Mouse (Mus musculus) urinary bladder, postnatal 25 days (tissue): ENCODE data around the gene Smim27.
A peak's percentile ranks its signal among the peaks of the same experiment; 100 is the strongest.
"Not testable (repeated sequence)": the region's sequence is repeated elsewhere in the genome, so short reads cannot be mapped to it uniquely, and the experiment has no call there.

Experiments
- DNase-seq: peaks from one replicate; pipeline ENCODE4 v3.0.0; 2022; ENCODE audit warnings: low spot score

The Smim27 gene

GRCm38 (mm10) chr4:40264321-40264720, 5.1 kb upstream of the Smim27 start:
- no peak for DNase-seq

GRCm38 (mm10) chr4:40267681-40268080, 1.7 kb upstream of the Smim27 start:
- no peak for DNase-seq

- peak; percentile 92 for DNase-seq
Measured at GRCm38 (mm10) chr4:40268204-40268813, 1.1 kb upstream of the Smim27 start.

GRCm38 (mm10) chr4:40268835-40269234, 544 bp upstream of the Smim27 start:
- no peak for DNase-seq

- no peak for DNase-seq
Measured at GRCm38 (mm10) chr4:40278880-40279275, 9.5 kb downstream of the Smim27 start.

GRCm38 (mm10) chr4:40279276-40279900, 10.0 kb downstream of the Smim27 start, which contains the start of gene Ndufb6:
TSS of gene Ndufb6 (minus strand) at chr4:40279421.
- DNase-seq = peak; percentile 96

- DNase-seq = peak; percentile 70
Measured at GRCm38 (mm10) chr4:40285582-40285981, 16.2 kb downstream of the Smim27 start.

GRCm38 (mm10) chr4:40287415-40287814, 18.0 kb downstream of the Smim27 start:
- DNase-seq = no peak

- DNase-seq = no peak
Measured at GRCm38 (mm10) chr4:40289046-40289445, 19.7 kb downstream of the Smim27 start.

- DNase-seq = not testable (repeated sequence)
Measured at GRCm38 (mm10) chr4:40291511-40291910, 22.1 kb downstream of the Smim27 start.

- DNase-seq = no peak
Measured at GRCm38 (mm10) chr4:40299169-40299568, 29.8 kb downstream of the Smim27 start.

GRCm38 (mm10) chr4:40301076-40301789, 31.9 kb downstream of the Smim27 start:
- peak; percentile 70 for DNase-seq

- DNase-seq = no peak
Measured at GRCm38 (mm10) chr4:40302445-40303125, 33.2 kb downstream of the Smim27 start.

- DNase-seq = no peak
Measured at GRCm38 (mm10) chr4:40309682-40310081, 40.3 kb downstream of the Smim27 start.

- DNase-seq = no peak
Measured at GRCm38 (mm10) chr4:40310796-40311383, 41.5 kb downstream of the Smim27 start.

- DNase-seq = no peak
Measured at GRCm38 (mm10) chr4:40312213-40312612, 42.8 kb downstream of the Smim27 start.

GRCm38 (mm10) chr4:40313026-40313425, 43.6 kb downstream of the Smim27 start:
- no peak for DNase-seq

- no peak for DNase-seq
Measured at GRCm38 (mm10) chr4:40317404-40317803, 48.0 kb downstream of the Smim27 start.
